Mouse (Mus musculus): ENCODE measurements around the gene Ptov1. TPM values are rescaled to one million over a fixed set of nuclear protein-coding genes. Genes with fewer than 3 reads are reported as not detected.

Gene Ptov1
- polyA plus RNA-seq (2017; shearing (Covaris generic)) = 9.9 TPM

GRCm38 (mm10) chr7:44869697-44870528 is at the start of gene Ptov1:
Gene Ptov1 (minus strand): TSS chr7:44869788.

DNA sequence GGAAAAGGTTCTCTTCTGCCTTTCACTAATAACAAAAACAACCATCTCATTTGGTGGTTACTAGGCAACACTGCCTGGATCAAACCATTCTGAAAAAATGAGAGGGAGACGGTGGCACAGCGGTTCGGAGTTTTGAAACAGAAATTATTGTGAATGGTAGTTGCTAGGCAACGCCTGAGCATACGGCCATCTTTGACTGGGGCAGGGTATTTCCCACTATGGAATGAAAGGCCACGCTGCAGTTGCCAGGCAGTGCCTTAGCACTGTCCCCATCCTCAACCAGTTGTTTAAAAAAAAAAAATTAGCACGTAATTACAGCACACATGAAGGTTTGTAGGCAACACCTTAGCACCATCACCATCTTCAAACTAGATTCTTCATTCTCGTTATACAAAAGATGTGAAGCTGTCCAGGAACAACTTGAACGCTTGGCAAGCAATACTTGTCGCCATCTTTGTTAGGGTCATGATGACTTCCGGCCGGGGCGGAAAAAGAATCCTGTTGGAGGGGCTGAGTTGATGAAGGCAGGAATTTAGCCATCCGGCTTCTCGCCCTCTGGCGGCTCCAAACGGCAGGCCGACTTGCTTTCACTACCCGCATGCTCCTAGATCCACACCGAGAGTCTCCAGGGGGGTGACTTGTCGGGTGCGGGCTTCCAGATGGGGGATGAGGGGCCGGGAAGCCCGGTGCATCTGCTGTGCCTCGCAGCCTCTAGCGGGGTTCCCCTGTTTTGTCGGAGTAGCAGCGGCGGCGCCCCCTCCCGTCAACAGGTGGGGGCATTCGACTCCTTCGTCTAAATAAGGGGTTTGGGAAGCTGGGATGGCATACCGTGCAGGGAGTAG is 26.2 kb upstream of the Ptov1 start, which contains the start of gene Fuz:
Fuz (plus strand) TSS at position 487 of the 842 bp plus-strand sequence.

GRCm38 (mm10) chr7:44892276-44892921 is 22.8 kb upstream of the Ptov1 start, which contains the start of gene Med25:
Gene Med25 (minus strand): TSS chr7:44892712.

GRCm38 (mm10) chr7:44857042-44857552 is 12.5 kb downstream of the Ptov1 start, which contains the start of gene Pnkp:
Gene Pnkp (plus strand): TSS chr7:44857139.

DNA sequence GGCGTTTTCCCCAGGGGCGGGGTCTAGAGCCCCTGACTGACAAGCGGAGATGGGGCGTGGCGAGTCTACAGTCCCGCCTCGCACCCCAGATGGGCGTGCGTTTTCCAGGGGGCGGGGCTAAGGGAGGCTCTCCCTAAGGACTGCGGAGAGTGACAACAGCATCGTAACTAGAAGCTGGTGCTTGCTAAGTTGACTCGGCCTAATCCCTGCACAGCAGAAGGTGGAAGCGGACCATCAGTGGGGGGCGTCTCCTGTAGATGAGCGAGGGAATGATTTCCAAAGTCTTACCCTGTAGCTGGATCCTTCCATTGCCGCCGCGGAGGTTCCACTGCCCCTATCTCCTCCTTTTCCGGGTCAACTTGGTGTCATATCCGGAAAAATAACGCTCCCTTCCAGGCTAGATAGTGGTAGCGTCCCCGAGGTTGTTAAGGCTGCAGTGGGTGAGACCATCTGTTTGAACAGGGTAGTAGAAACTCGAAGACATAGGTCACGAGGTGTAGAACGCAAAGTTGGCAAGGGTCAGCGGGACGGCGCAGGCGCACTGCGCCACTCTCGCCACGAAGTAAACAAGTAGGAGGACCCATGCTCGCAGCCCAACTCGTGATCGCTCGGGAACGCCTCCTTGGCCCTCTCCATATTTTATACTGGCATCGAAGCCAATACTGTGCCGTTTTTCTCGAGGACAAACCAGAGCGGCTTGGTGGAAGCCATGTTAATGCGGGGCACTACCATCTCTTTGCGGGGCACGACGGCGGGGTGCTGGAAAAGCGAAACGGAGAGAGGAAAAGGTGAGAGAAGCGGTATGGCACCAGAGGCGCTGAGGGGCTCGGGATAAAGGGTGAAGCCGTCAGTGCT is 20.8 kb downstream of the Ptov1 start, which contains the start of the genes Akt1s1 and Tbc1d17:
Akt1s1 (plus strand) TSS at position 431 of the 855 bp plus-strand sequence.
Tbc1d17 (minus strand) TSS at position 519 of the 855 bp plus-strand sequence.

DNA sequence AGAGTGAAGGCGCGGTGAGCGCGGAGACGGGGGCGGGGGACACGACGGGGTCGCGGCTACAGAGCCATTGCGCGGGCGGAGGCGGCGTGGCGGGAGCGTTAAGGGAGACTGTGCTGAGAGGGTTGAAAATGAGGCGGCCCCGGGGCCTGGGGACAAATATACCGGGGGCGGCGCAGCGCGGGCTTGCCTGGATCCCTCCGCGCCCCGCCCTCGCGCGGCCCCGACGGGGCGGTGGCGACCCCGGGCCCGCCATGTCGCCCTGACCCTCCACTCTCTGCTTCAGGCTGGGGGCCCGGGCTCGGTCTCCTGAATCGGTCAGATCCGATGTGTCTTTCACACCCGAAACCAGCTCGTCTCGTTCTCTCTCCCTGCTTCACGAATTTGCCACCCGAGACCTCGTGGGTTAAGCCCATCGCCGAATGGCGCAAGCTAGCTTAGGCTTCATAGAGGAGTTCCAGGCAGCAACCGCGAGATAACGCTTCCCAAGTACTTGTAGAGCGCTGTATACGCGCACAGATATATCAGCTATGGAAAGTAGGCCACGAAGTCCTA is 53.0 kb downstream of the Ptov1 start, which contains the start of gene Atf5:
Atf5 (minus strand) TSS at position 189 of the 552 bp plus-strand sequence.

DNA sequence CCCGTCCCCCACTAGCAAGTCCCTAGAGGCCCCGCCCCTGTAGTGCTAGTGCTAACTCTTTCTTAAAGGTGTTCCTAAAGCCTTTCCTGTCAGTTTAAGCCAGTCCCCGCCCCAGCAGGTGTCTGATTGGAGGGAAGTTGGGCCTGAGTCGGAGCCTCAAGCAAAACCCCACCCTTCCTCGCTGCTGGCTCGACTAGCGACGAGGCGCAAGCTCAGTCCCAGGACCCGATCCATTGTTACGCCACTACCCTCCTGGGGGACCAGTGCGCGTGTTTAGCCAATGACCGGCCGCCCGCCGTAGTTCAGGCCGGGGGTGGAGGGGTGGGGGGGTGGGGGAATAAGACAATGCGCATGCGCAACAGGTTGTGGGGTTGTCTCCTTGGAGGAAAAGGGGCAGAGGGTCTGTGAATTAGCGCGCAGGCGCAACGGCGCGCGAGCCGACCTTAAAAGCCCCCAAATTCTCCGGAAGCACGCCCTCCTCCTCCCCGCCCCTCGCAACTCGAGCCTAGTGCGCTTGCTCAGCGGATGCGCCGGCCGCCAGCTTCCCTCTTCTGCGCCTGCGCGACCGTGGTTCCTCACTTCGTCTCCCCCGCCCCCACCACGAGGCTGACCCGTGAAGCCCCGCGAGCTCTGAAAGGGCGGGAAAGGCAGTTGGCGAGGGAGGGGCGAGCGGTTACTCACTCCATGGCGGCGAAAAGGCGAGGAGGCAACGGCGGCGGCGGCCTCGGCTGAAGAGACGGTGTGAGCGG is 53.7 kb downstream of the Ptov1 start, which contains the start of the genes Nup62 and Il4i1:
Nup62 (plus strand) TSS at position 368 of the 749 bp plus-strand sequence.
Il4i1 (plus strand) TSS at position 667 of the 749 bp plus-strand sequence.

Other genes starting within 250 kb of the Ptov1 start
- not detected for gene Myh14, start 198.9 kb downstream of the Ptov1 start, polyA plus RNA-seq (2017; shearing (Covaris generic))
- not detected for gene Izumo2, start 161.0 kb downstream of the Ptov1 start, polyA plus RNA-seq (2017; shearing (Covaris generic))
- gene Vrk3, start 121.4 kb downstream of the Ptov1 start, polyA plus RNA-seq (2017; shearing (Covaris generic)) = 112 TPM
- 0.57 TPM for gene Zfp473, start 118.7 kb downstream of the Ptov1 start, polyA plus RNA-seq (2017; shearing (Covaris generic))
- gene Nup62, start 53.7 kb downstream of the Ptov1 start, polyA plus RNA-seq (2017; shearing (Covaris generic)) = 58.7 TPM
- 2.0 TPM for gene Il4i1, start 53.4 kb downstream of the Ptov1 start, polyA plus RNA-seq (2017; shearing (Covaris generic))
- gene Atf5, start 53.1 kb downstream of the Ptov1 start, polyA plus RNA-seq (2017; shearing (Covaris generic)) = 0.36 TPM
- gene Akt1s1, start 20.8 kb downstream of the Ptov1 start, polyA plus RNA-seq (2017; shearing (Covaris generic)) = 12.1 TPM
- 112 TPM for gene Tbc1d17, start 20.7 kb downstream of the Ptov1 start, polyA plus RNA-seq (2017; shearing (Covaris generic))
- 100 TPM for gene Pnkp, start 12.6 kb downstream of the Ptov1 start, polyA plus RNA-seq (2017; shearing (Covaris generic))
- gene Med25, start 22.9 kb upstream of the Ptov1 start, polyA plus RNA-seq (2017; shearing (Covaris generic)) = 26.9 TPM
- 50.8 TPM for gene Fuz, start 26.3 kb upstream of the Ptov1 start, polyA plus RNA-seq (2017; shearing (Covaris generic))
- 26.9 TPM for gene Ap2a1, start 59.7 kb upstream of the Ptov1 start, polyA plus RNA-seq (2017; shearing (Covaris generic))
- gene Tsks, start 73.4 kb upstream of the Ptov1 start, polyA plus RNA-seq (2017; shearing (Covaris generic)) = not detected
- 0.55 TPM for gene Cpt1c, start 105.1 kb upstream of the Ptov1 start, polyA plus RNA-seq (2017; shearing (Covaris generic))
- 210 TPM for gene Prmt1, start 116.8 kb upstream of the Ptov1 start, polyA plus RNA-seq (2017; shearing (Covaris generic))
- gene Irf3, start 127.9 kb upstream of the Ptov1 start, polyA plus RNA-seq (2017; shearing (Covaris generic)) = 255 TPM
- gene Bcl2l12, start 128.9 kb upstream of the Ptov1 start, polyA plus RNA-seq (2017; shearing (Covaris generic)) = 35.2 TPM
- gene Scaf1, start 146.6 kb upstream of the Ptov1 start, polyA plus RNA-seq (2017; shearing (Covaris generic)) = 22.7 TPM
- 6.3 TPM for gene Rras, start 148.2 kb upstream of the Ptov1 start, polyA plus RNA-seq (2017; shearing (Covaris generic))
- gene Prr12, start 183.1 kb upstream of the Ptov1 start, polyA plus RNA-seq (2017; shearing (Covaris generic)) = 4.8 TPM
- gene Nosip, start 192.6 kb upstream of the Ptov1 start, polyA plus RNA-seq (2017; shearing (Covaris generic)) = 148 TPM
- 3.3 TPM for gene Prrg2, start 192.9 kb upstream of the Ptov1 start, polyA plus RNA-seq (2017; shearing (Covaris generic))
- 10.8 TPM for gene Rcn3, start 222.4 kb upstream of the Ptov1 start, polyA plus RNA-seq (2017; shearing (Covaris generic))
- 2.6 TPM for gene Fcgrt, start 234.1 kb upstream of the Ptov1 start, polyA plus RNA-seq (2017; shearing (Covaris generic))

Measured in CD4-positive, CD25-positive, alpha-beta regulatory T cell, adult 9 weeks (primary cell).